Mouse (Mus musculus): ENCODE results near the gene Dab2ip.

Gene Dab2ip

GRCm38 (mm10) chr2:35688581-35688980 is 130.5 kb downstream of the Dab2ip start:
- DNase-seq, result no peak

DNA sequence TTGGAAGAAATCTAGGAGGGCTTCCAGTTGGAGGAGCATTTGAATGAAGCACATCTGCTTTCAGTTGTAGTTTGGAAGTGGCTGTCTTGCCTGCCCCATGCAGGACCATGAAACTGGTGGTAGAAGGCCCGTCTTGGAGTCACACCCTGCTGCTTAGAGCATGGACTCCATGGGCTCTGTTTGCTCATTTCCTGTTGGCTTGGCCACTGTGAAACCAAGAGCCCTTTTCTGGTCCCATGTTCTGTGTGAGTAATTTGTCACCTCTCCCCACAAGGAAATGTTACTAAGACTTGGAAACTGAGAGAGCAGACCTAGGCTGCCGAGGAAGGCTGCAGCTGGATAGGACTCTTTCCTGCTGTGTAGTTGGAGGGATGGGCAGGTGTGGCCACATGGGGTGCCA is 131.8 kb downstream of the Dab2ip start:
- DNase-seq, result no peak

DNA sequence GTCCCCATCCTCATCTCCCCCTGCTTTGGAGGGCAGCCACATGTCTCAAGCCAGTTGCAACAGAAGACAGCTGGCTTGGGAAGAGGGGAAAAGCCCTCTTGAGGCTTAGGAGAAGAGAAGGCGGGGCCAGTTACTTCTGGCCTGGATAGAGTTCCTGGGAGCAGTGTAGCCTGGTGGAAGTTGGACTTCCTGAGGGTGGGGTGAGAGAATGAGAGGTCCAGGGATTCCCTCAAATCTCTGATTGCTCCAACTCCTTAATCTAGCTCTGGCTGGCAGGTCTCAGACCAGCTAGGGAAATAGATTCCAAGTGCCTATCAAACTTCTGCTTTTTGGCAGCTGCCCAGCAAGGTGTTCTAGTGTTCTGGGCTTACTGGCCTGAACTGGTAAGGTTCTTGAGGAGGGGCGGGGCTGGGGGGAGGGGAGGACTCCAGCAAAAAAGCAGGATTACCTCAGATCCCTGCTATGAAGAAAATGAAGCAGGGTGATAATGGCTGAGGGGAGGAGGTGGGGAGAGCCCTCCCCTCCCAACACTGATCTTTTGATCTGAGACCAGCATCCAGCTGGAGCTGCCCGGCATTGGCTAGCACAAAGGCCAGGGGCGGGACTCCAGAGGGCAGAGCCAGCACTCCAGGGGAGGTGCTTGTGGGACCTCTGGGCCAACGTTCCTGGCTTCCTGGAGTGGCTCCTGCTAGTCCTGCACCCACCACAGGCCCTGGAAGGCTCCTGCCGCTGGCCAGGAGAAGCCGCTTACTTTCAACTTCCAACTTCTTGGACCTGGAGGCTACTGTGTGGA is 133.4 kb downstream of the Dab2ip start:
- DNase-seq, result no peak

- no peak for DNase-seq
Observed at GRCm38 (mm10) chr2:35692272-35692900, 134.3 kb downstream of the Dab2ip start.

DNA sequence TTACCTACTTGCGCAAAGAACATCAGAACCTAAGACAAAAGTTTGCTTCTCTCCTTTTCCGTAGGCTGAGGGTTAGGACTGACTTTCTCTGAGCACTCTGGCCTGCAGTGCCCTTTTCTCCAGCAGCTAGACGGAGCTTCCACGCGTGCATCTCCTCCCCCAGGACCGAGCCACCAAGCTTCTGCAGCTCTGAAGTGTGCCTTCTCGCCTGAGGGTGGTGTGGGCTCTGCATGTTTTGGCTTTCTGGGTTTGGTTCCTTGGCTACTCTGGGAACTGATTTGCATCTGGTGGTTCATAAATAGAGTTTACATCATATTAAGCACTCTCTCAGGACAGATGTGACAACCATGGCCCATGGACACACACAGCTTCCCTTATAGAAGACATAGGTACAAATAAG is 135.0 kb downstream of the Dab2ip start:
- no peak for DNase-seq

GRCm38 (mm10) chr2:35694111-35694510 is 136.0 kb downstream of the Dab2ip start:
- no peak for DNase-seq

GRCm38 (mm10) chr2:35696193-35696541 is 138.1 kb downstream of the Dab2ip start:
- no peak for DNase-seq

DNA sequence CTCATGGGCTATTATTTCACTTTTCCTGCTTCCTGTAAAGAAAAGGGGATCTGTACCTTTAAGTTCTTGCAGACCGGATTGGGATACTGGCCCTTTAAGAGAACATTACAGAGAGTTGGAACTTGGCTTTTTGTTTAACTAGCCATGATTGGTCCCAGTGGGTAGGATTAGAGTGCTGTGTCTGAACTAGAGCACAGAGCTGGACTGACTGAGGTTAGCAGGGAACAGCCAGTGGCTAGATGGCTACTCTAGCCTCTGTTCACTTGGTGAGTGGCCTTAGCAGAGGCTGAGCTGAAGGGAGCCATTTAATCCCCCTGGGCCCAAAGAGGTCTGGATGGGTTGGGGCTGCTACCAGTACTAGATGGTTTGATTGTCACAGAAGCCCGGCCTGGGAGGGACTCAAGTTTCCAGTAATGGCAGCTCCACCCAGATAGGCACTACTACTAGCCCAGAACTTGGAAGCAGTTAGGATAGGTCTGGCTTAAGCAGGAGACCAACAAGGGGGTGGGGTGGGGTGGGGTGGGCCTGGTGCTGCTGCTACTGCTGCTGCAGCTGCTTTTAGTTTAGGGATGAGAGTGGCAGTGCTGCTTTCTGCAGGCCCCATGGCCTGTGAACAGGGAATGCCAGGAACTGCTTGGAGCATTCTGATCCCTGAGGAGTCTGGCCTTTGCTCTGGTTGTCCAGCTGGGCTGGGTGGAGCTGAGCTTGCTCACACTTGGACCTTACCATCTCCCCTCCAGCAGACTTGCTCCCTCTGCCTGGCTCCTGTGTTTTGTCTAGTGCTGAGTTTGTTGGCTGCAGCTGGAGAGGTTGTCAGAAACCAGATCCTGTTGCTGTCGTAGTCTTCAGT is 138.7 kb downstream of the Dab2ip start:
- no peak for DNase-seq

DNA sequence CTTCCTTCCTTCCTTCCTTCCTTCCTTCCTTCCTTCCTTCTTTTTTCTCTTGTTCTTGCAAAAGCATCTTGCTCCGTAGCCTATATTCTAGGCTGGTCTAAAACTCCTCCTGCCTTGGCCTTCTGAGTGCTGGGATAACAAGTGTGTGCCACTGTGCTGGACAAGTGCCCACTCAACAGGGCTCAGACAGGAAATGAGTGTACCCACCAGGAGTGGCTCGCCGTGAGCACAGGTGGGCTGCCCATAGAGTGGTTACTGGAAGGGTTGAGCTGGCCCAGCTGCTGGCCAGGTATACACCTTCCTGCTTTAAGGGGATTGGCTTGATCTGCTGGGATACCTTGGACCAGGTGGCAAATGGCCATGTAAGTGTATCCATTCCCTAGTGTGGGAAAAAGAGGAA is 139.7 kb downstream of the Dab2ip start:
- no peak for DNase-seq

DNA sequence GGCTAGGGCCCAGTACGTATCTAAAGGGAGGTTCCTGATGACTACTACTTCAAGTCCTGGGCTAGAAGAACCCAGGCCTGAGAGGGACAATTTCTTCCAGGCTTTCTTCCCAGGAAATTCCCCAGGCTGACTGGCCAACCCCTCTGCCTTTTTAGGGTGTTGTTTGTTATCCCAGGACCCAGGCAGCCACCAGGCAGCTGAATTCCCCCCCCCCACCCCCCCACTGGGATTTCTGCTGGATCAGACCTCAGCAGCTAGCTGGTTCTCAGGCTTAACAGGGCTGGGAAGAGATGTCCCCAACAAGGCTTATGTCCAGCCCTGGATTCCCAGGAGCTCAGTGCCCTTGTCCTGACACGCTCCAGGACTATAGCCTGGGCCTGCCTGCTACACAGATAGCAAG is 142.9 kb downstream of the Dab2ip start:
- no peak for DNase-seq

- DNase-seq, result no peak
Observed at GRCm38 (mm10) chr2:35702001-35702400, 143.9 kb downstream of the Dab2ip start.

- DNase-seq, result no peak
Observed at GRCm38 (mm10) chr2:35702608-35703007, 144.5 kb downstream of the Dab2ip start.

GRCm38 (mm10) chr2:35703241-35703640 is 145.2 kb downstream of the Dab2ip start:
- DNase-seq, result no peak

DNA sequence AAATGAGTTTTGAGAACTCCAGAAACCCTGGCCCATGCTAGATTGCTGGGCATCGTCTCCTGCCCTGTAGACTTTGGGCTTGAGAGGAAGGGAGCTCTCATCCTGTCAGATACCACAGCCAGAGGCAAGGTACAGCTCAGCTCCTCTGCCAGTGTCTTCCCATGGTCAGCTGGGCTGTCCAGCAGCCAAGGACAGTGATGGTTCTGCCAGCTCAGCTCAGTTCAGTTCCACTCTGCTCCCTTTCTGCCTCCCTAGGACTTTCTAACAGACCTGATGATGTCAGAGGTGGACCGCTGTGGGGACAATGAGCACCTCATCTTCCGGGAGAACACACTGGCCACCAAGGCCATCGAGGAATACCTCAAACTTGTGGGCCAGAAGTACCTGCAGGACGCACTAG is 154.5 kb downstream of the Dab2ip start:
- no peak for DNase-seq

- DNase-seq, result no peak
Observed at GRCm38 (mm10) chr2:35713460-35713859, 155.4 kb downstream of the Dab2ip start.

- peak; percentile 60 for DNase-seq
Observed at GRCm38 (mm10) chr2:35714742-35715167, 156.7 kb downstream of the Dab2ip start.

GRCm38 (mm10) chr2:35715485-35715884 is 157.4 kb downstream of the Dab2ip start:
- DNase-seq, result no peak

DNA sequence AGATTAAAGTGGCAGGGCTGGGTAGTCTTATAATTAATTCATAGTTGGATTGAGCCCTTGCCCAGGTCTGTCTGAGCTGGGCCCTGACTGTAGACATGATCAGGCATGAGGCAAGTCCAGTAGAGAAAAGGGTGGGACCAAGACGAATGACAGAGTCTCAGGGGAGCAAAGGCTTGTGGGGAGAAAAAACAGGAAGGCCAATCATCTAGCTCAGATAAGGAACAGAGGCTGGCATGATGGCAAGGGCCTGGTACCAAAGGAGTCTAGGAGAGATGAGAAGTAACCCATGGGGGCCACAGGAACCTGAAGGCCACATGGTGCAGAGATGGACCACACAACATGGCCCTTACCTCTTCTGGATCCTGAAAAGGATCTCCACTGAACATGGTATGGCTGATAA is 158.1 kb downstream of the Dab2ip start:
- no peak for DNase-seq

GRCm38 (mm10) chr2:35718003-35718500 is 160.0 kb downstream of the Dab2ip start:
- no peak for DNase-seq

DNA sequence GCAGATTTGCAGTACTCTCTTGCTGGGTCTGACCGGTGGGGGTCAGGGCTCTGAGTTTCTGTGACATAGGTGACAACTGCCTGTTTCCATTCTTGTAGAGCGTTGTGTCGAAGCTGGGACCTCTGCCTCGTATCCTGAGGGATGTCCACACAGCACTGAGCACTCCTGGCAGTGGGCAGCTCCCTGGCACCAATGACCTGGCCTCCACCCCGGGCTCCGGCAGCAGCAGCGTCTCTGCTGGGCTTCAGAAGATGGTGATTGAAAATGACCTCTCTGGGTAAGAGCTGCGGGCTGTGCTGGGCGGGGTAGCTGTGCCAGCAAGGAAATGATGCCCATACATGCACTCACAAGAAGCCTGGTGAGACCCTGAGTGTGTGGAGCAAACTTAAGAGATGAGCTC is 160.6 kb downstream of the Dab2ip start:
- DNase-seq, result peak; percentile 46

GRCm38 (mm10) chr2:35719230-35720005 is 161.4 kb downstream of the Dab2ip start:
- no peak for DNase-seq

DNA sequence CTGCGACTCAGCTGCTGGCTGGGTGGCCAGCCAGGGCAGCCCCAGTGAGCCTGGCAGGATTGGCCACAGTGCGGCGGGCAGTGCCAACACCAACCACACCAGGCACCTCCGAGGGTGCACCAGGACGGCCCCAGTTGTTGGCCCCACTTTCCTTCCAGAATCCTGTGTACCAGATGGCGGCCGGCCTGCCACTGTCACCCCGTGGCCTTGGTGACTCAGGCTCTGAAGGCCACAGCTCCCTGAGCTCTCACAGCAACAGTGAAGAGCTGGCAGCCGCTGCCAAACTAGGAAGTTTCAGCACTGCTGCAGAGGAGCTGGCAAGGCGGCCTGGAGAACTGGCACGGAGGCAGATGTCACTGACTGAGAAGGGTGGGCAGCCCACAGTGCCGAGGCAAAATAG is 162.0 kb downstream of the Dab2ip start:
- peak; percentile 73 for DNase-seq

- peak; percentile 67 for DNase-seq
Observed at GRCm38 (mm10) chr2:35720550-35720949, 162.5 kb downstream of the Dab2ip start.

Data from cerebellum, adult 9-11 months (tissue).